Mouse (Mus musculus) small intestine, adult 2 months (tissue): ENCODE measurements around the gene Nkd1. TPM values are rescaled to one million over a fixed set of nuclear protein-coding genes. Genes with fewer than 3 reads are reported as not detected.

Experiments used
- H3K27ac ChIP-seq: fragments of 200-500 bp; 2 replicates; pipeline ENCODE4 v1.5.1; 2012; ENCODE audit warnings: low read depth, low read length, control low read depth, inconsistent platforms; ENCODE audit not compliant: insufficient read depth
- H3K27me3 ChIP-seq: fragments of 200-500 bp; 2 replicates; pipeline ENCODE4 v1.6.1; 2012; ENCODE audit warnings: mild to moderate bottlenecking, moderate library complexity, low read length, inconsistent platforms; ENCODE audit not compliant: control insufficient read depth, insufficient read depth
- H3K36me3 ChIP-seq: fragments of 200-500 bp; 2 replicates; pipeline ENCODE4 v1.6.1; 2012; ENCODE audit warnings: mild to moderate bottlenecking, low read length, control low read depth, inconsistent platforms; ENCODE audit not compliant: control insufficient read depth, insufficient read depth
- H3K4me1 ChIP-seq: fragments of 200-500 bp; 2 replicates; pipeline ENCODE4 v1.6.1; 2012; ENCODE audit warnings: low read length, inconsistent platforms, mixed read lengths; ENCODE audit not compliant: control insufficient read depth, insufficient read depth, insufficient read length
- H3K4me3 ChIP-seq: fragments of 200-500 bp; 2 replicates; pipeline ENCODE4 v1.5.1; 2012; ENCODE audit warnings: low read depth, mild to moderate bottlenecking, control low read depth, inconsistent platforms, low read length, moderate library complexity
- CTCF ChIP-seq: fragments of 200-500 bp; IDR thresholded peaks from 2 replicates; pipeline ENCODE4 v1.5.1; 2012; ENCODE audit warnings: low read depth, mild to moderate bottlenecking, control low read depth, inconsistent platforms, low read length, moderate library complexity, mixed read lengths; ENCODE audit not compliant: insufficient replicate concordance, insufficient read length; ENCODE audit errors: extremely low read depth
- POLR2A ChIP-seq: fragments of 200-500 bp; IDR thresholded peaks from 2 replicates; pipeline ENCODE4 v1.6.1; 2012; ENCODE audit warnings: low read depth, mild to moderate bottlenecking, control low read depth, inconsistent platforms, low read length, moderate library complexity
- WGBS: fragments of 180-500 bp; shearing (Covaris S2); methylation state at CpG from one replicate; pipeline ENCODE4 v1.1.7; 2018; 5-methylcytosine and 5-hydroxymethylcytosine counted together
- polyA plus RNA-seq: library from polyadenylated mRNA; depleted of rRNA; stranded (reverse); fragments of >200 nt; gene quantifications from 2 replicates; pipeline ENCODE4 v1.2.3, GENCODE M21; 2012; rRNA removed

Nkd1 gene
- polyA plus RNA-seq, 1 experiment, result 18.3 TPM

GRCm38 (mm10) chr8:88642734-88643564, 121.8 kb downstream of the Nkd1 start:
- Histone ChIP-seq H3K4me1 (peaks cover 18% of the 10 kb centered on the region; the same call in 1 of the 2 replicates), H3K4me3 (no peak overlapping the region), H3K36me3 (no peaks in the 10 kb centered on the region), H3K27me3 (no peaks in the 10 kb centered on the region), H3K27ac (peak overlapping the region; percentile 76)
- no peak for TF ChIP-seq CTCF
- no peak for TF ChIP-seq POLR2A
- WGBS, result 48% methylated on average over 5 of the region's 5 CpGs

Other genes starting within 250 kb of the Nkd1 start
- 6.4 and 7.7 TPM in 2 replicates for gene Adcy7, start 249.0 kb upstream of the Nkd1 start, polyA plus RNA-seq
- 7.0 and 13.1 TPM in 2 replicates for gene Brd7, start 159.2 kb upstream of the Nkd1 start, polyA plus RNA-seq
- 67.6 and 210 TPM in 2 replicates for gene Snx20, start 114.8 kb downstream of the Nkd1 start, polyA plus RNA-seq
- 1.7 and 2.2 TPM in 2 replicates for gene Nod2, start 126.0 kb downstream of the Nkd1 start, polyA plus RNA-seq
- gene Cyld, start 175.7 kb downstream of the Nkd1 start, polyA plus RNA-seq, result 2.2 and 4.7 TPM in 2 replicates